Mouse (Mus musculus) thymus, adult 2 months (tissue): ENCODE data around the gene Mast1. TPM values are rescaled to one million over a fixed set of nuclear protein-coding genes. Genes with fewer than 3 reads are reported as not detected.

Experiments
- DNase-seq: peaks from one replicate; pipeline ENCODE4 v3.0.0; 2021
- H3K27ac ChIP-seq: fragments of 200-500 bp; 2 replicates; pipeline ENCODE4 v1.5.1; 2012; ENCODE audit warnings: low read length, control low read depth; ENCODE audit not compliant: control insufficient read depth, insufficient read depth
- H3K27me3 ChIP-seq: fragments of 200-500 bp; 2 replicates; pipeline ENCODE4 v1.6.1; 2012; ENCODE audit warnings: mild to moderate bottlenecking, low read length, moderate library complexity, mixed read lengths; ENCODE audit not compliant: control insufficient read depth, insufficient read depth
- H3K36me3 ChIP-seq: fragments of 200-500 bp; 2 replicates; pipeline ENCODE4 v1.6.1; 2012; ENCODE audit warnings: mild to moderate bottlenecking, low read length, moderate library complexity; ENCODE audit not compliant: control insufficient read depth, insufficient read depth
- H3K4me1 ChIP-seq: fragments of 200-500 bp; replicated peaks from 2 replicates; pipeline ENCODE4 v1.6.1; 2012; ENCODE audit warnings: low read length; ENCODE audit not compliant: control insufficient read depth, insufficient read depth
- H3K4me3 ChIP-seq: fragments of 200-500 bp; 2 replicates; pipeline ENCODE4 v1.5.1; 2012; ENCODE audit warnings: mild to moderate bottlenecking, low read length, control low read depth, moderate library complexity; ENCODE audit not compliant: control insufficient read depth, insufficient read depth
- CTCF ChIP-seq: fragments of 200-500 bp; IDR thresholded peaks from 2 replicates; pipeline ENCODE4 v1.5.1; 2012; ENCODE audit warnings: mild to moderate bottlenecking, control low read depth, low read length, moderate library complexity, borderline replicate concordance; ENCODE audit not compliant: control insufficient read depth, poor library complexity, insufficient read depth; ENCODE audit errors: extremely low read depth
- POLR2A ChIP-seq: fragments of 200-500 bp; IDR thresholded peaks from 2 replicates; pipeline ENCODE4 v1.6.1; 2012; ENCODE audit warnings: mild to moderate bottlenecking, low read length, control low read depth, moderate library complexity; ENCODE audit not compliant: control insufficient read depth, poor library complexity, insufficient read depth; ENCODE audit errors: extremely low read depth
- WGBS: fragments of 180-500 bp; shearing (Covaris S2); methylation state at CpG from one replicate; pipeline ENCODE4 v1.1.7; 2018; 5-methylcytosine and 5-hydroxymethylcytosine counted together
- polyA plus RNA-seq: library from polyadenylated mRNA; depleted of rRNA; stranded (reverse); fragments of >200 nt; gene quantifications from 2 replicates; pipeline ENCODE4 v1.2.3, GENCODE M21; 2012; rRNA removed

Mast1 gene
- polyA plus RNA-seq, 1 experiment, result 0.35 TPM

GRCm38 (mm10) chr8:84874339-84874738 is 62.8 kb downstream of the Mast1 start:
- H3K36me3 ChIP-seq, result no peaks in the 10 kb centered on the region; the same call in 1 of the 2 replicates
- 93% methylated on average over 3 of the region's 3 CpGs for WGBS
- H3K27me3 ChIP-seq, result no peaks in the 10 kb centered on the region
- peaks cover 16% of the 10 kb centered on the region for H3K4me1 ChIP-seq
- DNase-seq, result no peak
- TF ChIP-seq CTCF (no peak), POLR2A (no peak)
- H3K27ac ChIP-seq, result no peak overlapping the region
- H3K4me3 ChIP-seq, result no peak overlapping the region

DNA sequence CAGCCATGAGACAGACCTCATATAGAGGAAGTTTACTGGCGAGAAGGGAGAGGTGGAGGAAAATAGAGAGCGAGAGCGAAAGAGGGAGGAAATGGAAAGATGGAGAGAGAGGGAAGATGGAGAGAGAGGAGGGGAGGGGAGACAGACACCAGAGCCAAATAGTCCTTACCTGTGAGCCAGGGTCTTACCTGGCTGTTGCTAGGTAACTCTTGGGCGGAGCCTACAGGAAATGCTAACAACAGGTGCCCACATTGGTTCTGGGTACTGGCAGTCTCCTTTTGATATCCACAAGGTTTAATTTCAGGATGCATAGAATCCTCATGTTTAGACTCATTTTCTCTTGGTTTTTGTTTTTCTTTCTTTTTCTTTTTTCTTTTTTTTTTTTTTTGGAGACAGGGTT is 64.1 kb downstream of the Mast1 start:
- no peak for DNase-seq
- peaks cover 10% of the 10 kb centered on the region for H3K36me3 ChIP-seq
- H3K27ac ChIP-seq, result no peak overlapping the region
- WGBS, result 70% methylated on average over 4 of the region's 4 CpGs
- TF ChIP-seq CTCF (no peak), POLR2A (no peak)
- peak overlapping the region; percentile 49; the same call in 1 of the 2 replicates for H3K4me3 ChIP-seq
- no peaks in the 10 kb centered on the region for H3K27me3 ChIP-seq
- peaks cover 16% of the 10 kb centered on the region for H3K4me1 ChIP-seq

DNA sequence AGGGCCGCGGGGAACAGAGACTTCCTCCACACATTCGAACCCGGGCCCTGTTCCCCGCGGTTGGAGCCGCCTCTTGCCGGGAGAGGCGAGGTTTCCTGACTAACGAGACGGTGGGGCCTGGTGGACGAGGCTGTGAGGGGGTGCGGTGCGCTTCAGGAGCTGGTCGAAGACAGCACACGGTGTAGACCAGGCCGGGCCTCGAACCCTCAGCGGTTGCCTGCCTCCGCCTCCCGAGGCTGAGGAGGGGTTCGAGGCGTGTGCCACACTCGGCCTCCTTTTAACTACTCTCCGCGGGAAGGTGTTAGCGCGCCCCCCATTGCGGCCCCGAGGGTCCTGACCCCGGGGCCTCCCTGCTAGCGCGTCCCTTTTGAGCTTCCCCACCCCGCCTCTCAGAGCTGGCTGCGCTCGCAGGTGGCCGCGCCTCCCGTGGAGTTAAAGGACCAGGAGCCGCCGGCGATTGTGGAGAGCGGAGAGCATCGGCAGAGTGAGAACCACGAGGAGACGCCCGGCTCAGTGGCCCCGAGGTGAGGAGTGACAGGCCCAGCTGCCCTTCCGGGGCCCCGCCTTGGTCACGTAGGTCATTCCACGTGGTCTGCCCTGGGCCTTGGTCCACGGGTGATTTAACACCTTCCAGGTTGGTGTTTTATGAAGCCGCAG is 64.7 kb downstream of the Mast1 start:
- H3K4me1 ChIP-seq, result peaks cover 16% of the 10 kb centered on the region
- no peak overlapping the region for H3K27ac ChIP-seq
- peak overlapping the region; percentile 49 for H3K4me3 ChIP-seq
- no peaks in the 10 kb centered on the region for H3K27me3 ChIP-seq
- 3% methylated on average over 54 of the region's 54 CpGs for WGBS
- peak; percentile 37 for DNase-seq
- no peak for TF ChIP-seq CTCF
- 0 out of 2 replicates have a peak, but pooled peaks have one; percentile 14 for TF ChIP-seq POLR2A
- peaks cover 16% of the 10 kb centered on the region for H3K36me3 ChIP-seq

DNA sequence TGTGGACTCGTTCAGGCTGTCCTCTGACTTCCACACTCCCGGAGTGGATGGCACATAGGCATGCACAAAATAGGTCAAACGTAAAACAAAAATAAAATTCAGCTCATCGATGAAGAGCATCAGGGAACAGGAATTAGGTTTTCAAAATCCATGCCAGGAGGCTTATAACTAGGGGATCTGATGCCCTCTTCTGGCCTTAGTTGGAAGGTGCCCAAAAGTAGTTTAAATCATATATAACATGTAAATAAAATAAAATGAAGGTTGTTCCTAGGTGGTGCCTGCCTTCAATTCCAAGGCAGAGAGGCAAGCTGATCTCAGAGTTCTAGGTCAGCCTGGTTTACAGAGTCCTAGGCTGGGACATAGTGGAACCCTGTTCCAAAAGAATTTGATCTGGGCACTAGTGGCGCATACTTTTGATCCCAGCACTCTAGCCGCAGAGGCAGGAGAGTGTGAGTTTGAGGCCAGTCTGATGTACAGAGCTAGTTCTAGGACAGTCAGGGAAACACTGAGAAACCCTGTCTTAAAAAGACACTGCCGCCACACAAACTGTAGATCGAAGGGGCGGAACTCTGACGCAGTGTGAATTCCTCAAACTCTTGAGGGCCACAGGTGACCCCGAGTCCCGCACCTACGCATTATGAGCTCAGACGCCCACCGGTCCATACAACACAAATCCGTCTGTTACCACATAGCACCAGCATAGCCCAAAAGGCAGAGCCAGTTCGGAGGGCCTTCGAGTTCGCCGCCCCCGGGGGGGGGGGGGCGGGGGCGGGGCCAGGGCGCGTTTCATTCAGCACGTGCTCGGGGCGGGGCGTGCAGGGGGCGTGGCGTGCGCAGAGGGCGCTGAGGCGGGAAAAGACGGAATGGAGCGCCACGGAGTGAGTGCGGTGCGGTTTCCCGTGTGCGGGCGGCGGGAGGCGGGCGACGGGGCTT is 65.5 kb downstream of the Mast1 start, which contains the start of gene Syce2:
Syce2 (plus strand) TSS at position 736 of the 933 bp plus-strand sequence.
- TF ChIP-seq CTCF (no peak), POLR2A (no peak)
- peak; percentile 84 for DNase-seq
- Histone ChIP-seq H3K36me3 (peaks cover 17% of the 10 kb centered on the region), H3K4me1 (peaks cover 16% of the 10 kb centered on the region), H3K4me3 (peak within 1 kb of the TSS; percentile 49), H3K27ac (no peak within 1 kb of the TSS), H3K27me3 (no peaks in the 10 kb centered on the region)
- WGBS, result 4% methylated on average over 45 of the region's 46 CpGs

Other genes starting within 250 kb of the Mast1 start
- 155 and 182 TPM in 2 replicates for gene Nacc1, start 249.5 kb downstream of the Mast1 start, polyA plus RNA-seq
- 7.1 and 7.5 TPM in 2 replicates for gene Lyl1, start 235.9 kb downstream of the Mast1 start, polyA plus RNA-seq
- 1.8 and 2.6 TPM in 2 replicates for gene G430095P16Rik, start 214.4 kb downstream of the Mast1 start, polyA plus RNA-seq
- gene Nfix, start 137.0 kb downstream of the Mast1 start, polyA plus RNA-seq, result 17.7 and 18.2 TPM in 2 replicates
- 2.2 TPM in 2 replicates for gene Dand5, start 114.5 kb downstream of the Mast1 start, polyA plus RNA-seq
- 52.9 and 60.6 TPM in 2 replicates for gene Gadd45gip1, start 105.8 kb downstream of the Mast1 start, polyA plus RNA-seq
- 109 and 117 TPM in 2 replicates for gene Rad23a, start 96.7 kb downstream of the Mast1 start, polyA plus RNA-seq
- 182 and 186 TPM in 2 replicates for gene Calr, start 90.4 kb downstream of the Mast1 start, polyA plus RNA-seq
- 93.5 and 103 TPM in 2 replicates for gene Farsa, start 80.4 kb downstream of the Mast1 start, polyA plus RNA-seq
- gene Syce2, start 65.2 kb downstream of the Mast1 start, polyA plus RNA-seq, result 9.4 and 11.6 TPM in 2 replicates
- gene Gcdh, start 43.4 kb downstream of the Mast1 start, polyA plus RNA-seq, result 78.7 and 85.2 TPM in 2 replicates
- gene Klf1, start 35.4 kb downstream of the Mast1 start, polyA plus RNA-seq, result 0.13 and 0.23 TPM in 2 replicates
- 16.4 and 23.8 TPM in 2 replicates for gene Dnase2a, start 28.8 kb downstream of the Mast1 start, polyA plus RNA-seq
- 0.13 and 0.17 TPM in 2 replicates for gene Rtbdn, start 9.6 kb upstream of the Mast1 start, polyA plus RNA-seq
- 4.3 TPM in 1 of 2 replicates, not detected in the other for gene Gm49661, start 32.1 kb upstream of the Mast1 start, polyA plus RNA-seq
- 162 and 183 TPM in 2 replicates for gene Prdx2, start 32.2 kb upstream of the Mast1 start, polyA plus RNA-seq
- 69.4 and 76.1 TPM in 2 replicates for gene Rnaseh2a, start 32.4 kb upstream of the Mast1 start, polyA plus RNA-seq
- 125 and 128 TPM in 2 replicates for gene Junb, start 41.4 kb upstream of the Mast1 start, polyA plus RNA-seq
- 7.2 and 7.4 TPM in 2 replicates for gene Hook2, start 53.2 kb upstream of the Mast1 start, polyA plus RNA-seq
- 0.66 and 0.67 TPM in 2 replicates for gene Best2, start 77.2 kb upstream of the Mast1 start, polyA plus RNA-seq
- gene Asna1, start 87.9 kb upstream of the Mast1 start, polyA plus RNA-seq, result 139 and 152 TPM in 2 replicates
- 172 and 173 TPM in 2 replicates for gene Trir, start 89.5 kb upstream of the Mast1 start, polyA plus RNA-seq
- gene Tnpo2, start 99.6 kb upstream of the Mast1 start, polyA plus RNA-seq, result 138 and 144 TPM in 2 replicates
- gene Fbxw9, start 122.7 kb upstream of the Mast1 start, polyA plus RNA-seq, result 25.0 and 29.3 TPM in 2 replicates
- 1.4 TPM in 1 of 2 replicates, not detected in the other for gene Gm5741, start 130.6 kb upstream of the Mast1 start, polyA plus RNA-seq
- gene Dhps, start 134.4 kb upstream of the Mast1 start, polyA plus RNA-seq, result 105 TPM in 2 replicates
- 123 and 141 TPM in 2 replicates for gene Wdr83os, start 143.4 kb upstream of the Mast1 start, polyA plus RNA-seq
- 51.9 and 56.3 TPM in 2 replicates for gene Wdr83, start 143.9 kb upstream of the Mast1 start, polyA plus RNA-seq
- 191 and 210 TPM in 2 replicates for gene Man2b1, start 145.9 kb upstream of the Mast1 start, polyA plus RNA-seq
- gene Zfp791, start 185.7 kb upstream of the Mast1 start, polyA plus RNA-seq, result 0.12 and 0.22 TPM in 2 replicates
- gene Cks1brt, start 214.6 kb upstream of the Mast1 start, polyA plus RNA-seq, result not detected in 2 replicates